Mouse (Mus musculus): ENCODE measurements around the gene Zmiz2. TPM values are rescaled to one million over a fixed set of nuclear protein-coding genes. Genes with fewer than 3 reads are reported as not detected.
"Not testable (repeated sequence)": the region's sequence is repeated elsewhere in the genome, so short reads cannot be mapped to it uniquely, and the experiment has no call there.

Zmiz2 gene
- polyA plus RNA-seq, 1 experiment from 2014 or later = 40.4 TPM

DNA sequence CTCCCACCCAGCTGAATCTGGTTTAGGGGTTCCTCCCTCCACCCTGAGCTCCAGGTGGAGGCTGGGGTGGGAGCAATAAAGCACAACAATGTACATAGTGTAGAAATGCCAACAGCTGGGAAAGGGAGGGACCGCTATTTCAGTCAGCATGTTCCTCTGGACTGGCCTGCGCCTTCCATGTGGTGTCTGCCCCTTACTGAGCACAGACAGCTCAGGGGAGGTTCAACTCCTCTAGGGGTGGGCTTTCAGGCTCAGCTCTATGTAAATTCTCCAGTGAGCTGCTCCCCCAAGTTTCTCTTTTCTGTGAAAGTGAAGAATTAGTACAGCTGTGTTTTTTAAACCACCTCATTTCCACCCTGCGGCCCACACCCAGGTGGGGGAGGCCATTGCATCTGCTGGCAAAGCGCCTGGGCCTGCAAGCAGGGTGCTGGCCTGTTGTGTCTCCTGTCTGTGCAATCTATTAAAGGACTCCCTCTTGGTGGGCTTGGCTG lies 16.8 kb downstream of the Zmiz2 start:
- Histone ChIP-seq H3K4me3 (replicated peaks; ENCODE audit: low read length) (no peak overlapping the region), H3K9ac (replicated peaks; ENCODE audit: low read depth, low read length) (no peak overlapping the region), H3K27me3 (replicated peaks; ENCODE audit: control insufficient read depth, insufficient read depth, low read length) (no peaks in the 10 kb centered on the region), H3K9me3 (ENCODE audit: control insufficient read depth, low read length) (no peaks in the 10 kb centered on the region), H3K27ac (ENCODE audit: low read length) (peak overlapping the region; percentile 18; the same call in 1 of the 2 replicates), H3K4me2 (ENCODE audit: low read length) (no peak overlapping the region), H3K4me1 (replicated peaks; ENCODE audit: control insufficient read depth, insufficient read depth, low read length) (no peaks in the 10 kb centered on the region), H3K36me3 (ENCODE audit: control insufficient read depth, insufficient read depth) (peaks cover 48% of the 10 kb centered on the region)
- WGBS = 92% methylated on average over 4 of the region's 4 CpGs
- no peak for ATAC-seq

DNA sequence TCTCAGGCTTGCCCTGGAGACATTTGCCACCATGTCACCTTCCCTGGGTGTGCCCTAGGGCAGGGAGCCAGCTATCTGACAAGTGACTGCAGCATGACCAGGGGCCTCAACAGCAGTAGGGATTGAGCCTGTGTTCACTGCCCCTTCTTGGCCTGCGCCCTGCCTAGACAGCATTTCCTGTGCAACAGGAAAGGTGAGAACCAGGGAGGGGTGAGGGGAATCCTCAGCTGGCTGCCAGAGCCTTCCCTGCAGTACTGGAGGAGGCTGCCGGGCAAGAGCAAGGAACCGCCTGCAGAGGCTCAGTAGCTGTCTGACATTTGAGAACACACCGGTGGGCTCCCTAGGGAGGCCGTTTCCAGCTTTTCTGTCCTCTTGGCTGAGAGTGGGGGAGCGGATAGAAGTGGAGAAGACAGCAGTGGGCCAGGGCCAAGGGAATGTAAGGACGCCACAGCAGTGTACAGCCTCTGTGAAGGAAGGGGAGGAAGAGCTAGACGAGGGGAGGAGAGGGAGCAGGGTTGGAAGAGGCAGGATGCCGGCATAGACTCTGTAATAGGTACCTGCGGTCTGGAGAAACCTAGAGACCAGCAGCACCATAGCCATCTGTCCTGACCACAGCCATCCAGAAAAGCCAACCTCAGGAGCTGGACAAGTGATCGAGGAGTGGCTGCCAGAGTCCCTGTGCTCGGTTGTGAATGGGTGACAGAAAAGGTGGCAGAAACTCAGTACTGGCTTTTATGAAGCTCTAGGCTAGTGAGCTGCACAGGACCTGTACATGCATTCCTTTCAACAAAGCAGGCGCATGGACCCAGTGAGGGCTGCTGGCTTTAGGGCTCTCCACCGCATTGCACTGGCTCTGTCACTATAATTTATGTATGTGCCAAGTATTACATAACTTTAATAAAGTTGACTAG lies 17.6 kb downstream of the Zmiz2 start:
- peaks cover 40% of the 10 kb centered on the region for H3K36me3 ChIP-seq (ENCODE audit: control insufficient read depth, insufficient read depth)
- peak overlapping the region; percentile 18; the same call in 1 of the 2 replicates for H3K27ac ChIP-seq (ENCODE audit: low read length)
- whole genome bisulfite sequencing = 53% methylated on average over 14 of the region's 14 CpGs
- H3K4me3 ChIP-seq (replicated peaks; ENCODE audit: low read length) = no peak overlapping the region
- H3K4me1 ChIP-seq (replicated peaks; ENCODE audit: control insufficient read depth, insufficient read depth, low read length) = no peaks in the 10 kb centered on the region
- no peak overlapping the region for H3K9ac ChIP-seq (replicated peaks; ENCODE audit: low read depth, low read length)
- no peak overlapping the region for H3K4me2 ChIP-seq (ENCODE audit: low read length)
- ATAC-seq = peak; percentile 14; the same call in 1 of the 2 replicates
- no peaks in the 10 kb centered on the region for H3K9me3 ChIP-seq (ENCODE audit: control insufficient read depth, low read length)
- H3K27me3 ChIP-seq (replicated peaks; ENCODE audit: control insufficient read depth, insufficient read depth, low read length) = no peaks in the 10 kb centered on the region

DNA sequence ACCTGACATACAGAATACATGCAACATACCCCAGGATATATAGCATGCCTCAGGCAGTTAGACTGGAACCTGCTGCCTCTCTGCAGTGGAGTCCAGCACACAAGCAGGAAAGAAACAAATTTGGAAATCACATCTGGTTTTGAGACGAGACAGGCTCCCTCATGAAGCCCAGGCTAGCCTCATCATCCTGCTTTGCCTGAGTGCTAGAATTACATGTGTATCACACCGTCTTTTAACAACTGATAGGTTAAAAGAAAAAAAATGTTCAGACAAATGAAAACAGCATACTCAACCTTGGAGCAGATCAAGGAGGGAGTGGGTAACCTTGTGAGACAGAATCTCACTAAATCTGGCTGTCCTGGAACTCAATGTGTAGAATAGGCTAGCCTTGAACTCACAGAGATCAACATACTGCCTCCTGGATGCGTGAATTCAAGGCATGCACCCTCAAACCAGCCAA lies 18.3 kb downstream of the Zmiz2 start:
- Histone ChIP-seq H3K9me3 (ENCODE audit: control insufficient read depth, low read length) (no peaks in the 10 kb centered on the region), H3K9ac (replicated peaks; ENCODE audit: low read depth, low read length) (no peak overlapping the region), H3K27ac (ENCODE audit: low read length) (no peak overlapping the region), H3K36me3 (ENCODE audit: control insufficient read depth, insufficient read depth) (peaks cover 33% of the 10 kb centered on the region), H3K27me3 (replicated peaks; ENCODE audit: control insufficient read depth, insufficient read depth, low read length) (no peaks in the 10 kb centered on the region), H3K4me2 (ENCODE audit: low read length) (no peak overlapping the region), H3K4me1 (replicated peaks; ENCODE audit: control insufficient read depth, insufficient read depth, low read length) (no peaks in the 10 kb centered on the region), H3K4me3 (replicated peaks; ENCODE audit: low read length) (no peak overlapping the region)
- 82% methylated on average over 3 of the region's 3 CpGs for WGBS
- no peak for ATAC-seq

DNA sequence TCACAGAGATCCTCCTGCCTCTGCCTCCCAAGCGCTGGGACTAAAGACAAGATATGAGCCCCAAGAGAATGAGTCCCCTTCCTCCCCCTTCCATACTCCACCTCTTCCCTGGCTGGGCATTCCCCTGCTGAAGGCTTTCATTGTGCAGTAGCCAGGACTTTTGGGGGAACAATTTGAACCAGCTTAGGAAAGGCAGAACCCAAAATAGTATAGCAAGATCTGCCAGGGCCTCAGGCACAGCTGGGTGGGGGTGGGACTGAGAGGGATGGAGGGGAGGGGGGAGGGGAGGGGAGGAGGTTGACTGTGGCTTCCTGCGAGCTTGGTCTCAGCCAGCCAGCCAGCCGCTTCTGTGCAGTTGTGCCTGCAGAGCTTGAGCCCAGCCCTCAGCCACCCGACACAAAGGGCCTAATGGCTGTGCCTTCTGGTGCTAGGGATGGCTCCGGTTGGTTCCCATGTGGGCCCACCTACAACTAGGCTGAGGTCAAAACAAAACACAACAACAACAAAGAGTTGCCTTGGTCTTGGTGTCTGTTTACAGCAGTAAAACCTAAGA lies 21.3 kb downstream of the Zmiz2 start:
- Histone ChIP-seq H3K9me3 (ENCODE audit: control insufficient read depth, low read length) (no peaks in the 10 kb centered on the region), H3K36me3 (ENCODE audit: control insufficient read depth, insufficient read depth) (peaks cover 4% of the 10 kb centered on the region), H3K4me3 (replicated peaks; ENCODE audit: low read length) (no peak overlapping the region), H3K4me2 (ENCODE audit: low read length) (no peak overlapping the region), H3K27ac (ENCODE audit: low read length) (no peak overlapping the region), H3K27me3 (replicated peaks; ENCODE audit: control insufficient read depth, insufficient read depth, low read length) (no peaks in the 10 kb centered on the region), H3K9ac (replicated peaks; ENCODE audit: low read depth, low read length) (no peak overlapping the region), H3K4me1 (replicated peaks; ENCODE audit: control insufficient read depth, insufficient read depth, low read length) (no peaks in the 10 kb centered on the region)
- WGBS = 46% methylated on average over 5 of the region's 5 CpGs
- ATAC-seq = no peak

DNA sequence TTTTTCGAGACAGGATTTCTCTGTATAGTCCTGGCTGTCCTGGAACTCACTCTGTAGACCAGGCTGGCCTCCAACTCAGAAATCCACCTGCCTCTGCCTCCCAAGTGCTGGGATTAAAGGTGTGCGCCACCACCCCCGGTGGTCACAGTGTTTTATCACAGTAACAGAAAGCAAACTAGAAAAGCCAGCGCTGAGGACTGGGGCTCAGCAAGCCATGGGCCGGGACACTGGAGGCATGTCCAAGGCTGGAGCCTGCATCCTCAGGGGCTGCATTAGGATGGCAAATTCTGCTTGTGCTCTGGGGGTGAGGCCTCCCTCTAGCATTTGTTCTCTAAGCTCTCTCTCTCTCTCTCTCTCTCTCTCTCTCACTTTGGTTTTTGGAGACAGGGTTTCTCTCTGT lies 21.9 kb downstream of the Zmiz2 start:
- ATAC-seq; H3K4me2 ChIP-seq (ENCODE audit: low read length); H3K4me1 ChIP-seq (replicated peaks; ENCODE audit: control insufficient read depth, insufficient read depth, low read length); H3K27ac ChIP-seq (ENCODE audit: low read length); H3K9me3 ChIP-seq (ENCODE audit: control insufficient read depth, low read length); H3K4me3 ChIP-seq (replicated peaks; ENCODE audit: low read length); H3K36me3 ChIP-seq (ENCODE audit: control insufficient read depth, insufficient read depth); H3K9ac ChIP-seq (replicated peaks; ENCODE audit: low read depth, low read length); H3K27me3 ChIP-seq (replicated peaks; ENCODE audit: control insufficient read depth, insufficient read depth, low read length): not testable (repeated sequence)
- 90% methylated on average over 5 of the region's 5 CpGs for WGBS

DNA sequence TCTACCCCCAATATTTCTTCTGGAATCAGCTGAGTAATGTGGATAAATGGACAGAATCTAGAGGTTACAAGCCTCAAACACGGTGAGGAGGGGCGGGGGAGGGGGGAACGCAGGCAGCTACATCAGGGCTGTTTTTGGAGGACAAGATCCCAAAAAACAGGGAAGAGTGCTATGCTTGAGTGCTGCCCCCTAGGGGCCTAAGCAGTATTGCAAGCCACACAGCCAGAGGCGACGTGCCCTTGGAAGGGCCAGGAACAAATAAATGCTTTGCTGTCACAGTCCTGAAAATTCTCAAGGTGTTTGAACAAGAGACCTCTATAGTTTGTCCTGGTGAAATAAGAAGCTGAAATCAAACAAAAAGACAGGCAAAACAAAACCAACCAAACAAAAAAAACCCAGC lies 22.8 kb downstream of the Zmiz2 start:
- Histone ChIP-seq H3K27me3 (replicated peaks; ENCODE audit: control insufficient read depth, insufficient read depth, low read length) (no peaks in the 10 kb centered on the region), H3K4me3 (replicated peaks; ENCODE audit: low read length) (no peak overlapping the region), H3K4me2 (ENCODE audit: low read length) (no peak overlapping the region), H3K27ac (ENCODE audit: low read length) (no peak overlapping the region), H3K4me1 (replicated peaks; ENCODE audit: control insufficient read depth, insufficient read depth, low read length) (no peaks in the 10 kb centered on the region), H3K9me3 (ENCODE audit: control insufficient read depth, low read length) (no peaks in the 10 kb centered on the region), H3K9ac (replicated peaks; ENCODE audit: low read depth, low read length) (no peak overlapping the region), H3K36me3 (ENCODE audit: control insufficient read depth, insufficient read depth) (no peaks in the 10 kb centered on the region)
- ATAC-seq = no peak
- 3% methylated on average over 5 of the region's 5 CpGs for WGBS

DNA sequence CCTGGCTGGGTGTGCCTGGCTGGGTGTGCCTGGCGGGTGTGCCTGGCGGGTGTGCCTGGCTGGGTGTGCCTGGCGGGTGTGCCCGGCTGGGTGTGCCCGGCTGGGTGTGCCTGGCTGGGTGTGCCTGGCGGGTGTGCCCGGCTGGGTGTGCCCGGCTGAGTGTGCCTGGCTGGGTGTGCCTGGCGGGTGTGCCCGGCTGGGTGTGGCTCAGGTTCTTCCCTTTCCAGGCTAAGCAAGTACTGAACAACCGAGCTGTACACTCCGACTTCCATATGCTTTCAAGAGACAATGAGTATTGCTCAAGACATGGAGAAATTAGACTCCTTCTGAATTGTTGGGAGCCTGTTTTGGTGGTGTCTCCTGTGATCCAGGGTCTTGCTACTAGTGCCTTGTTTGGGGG lies 24.4 kb downstream of the Zmiz2 start:
- 95% methylated on average over 10 of the region's 12 CpGs for WGBS
- Histone ChIP-seq H3K4me3 (replicated peaks; ENCODE audit: low read length) (no peak overlapping the region), H3K4me1 (replicated peaks; ENCODE audit: control insufficient read depth, insufficient read depth, low read length) (peaks cover 8% of the 10 kb centered on the region), H3K4me2 (ENCODE audit: low read length) (no peak overlapping the region), H3K27ac (ENCODE audit: low read length) (no peak overlapping the region), H3K27me3 (replicated peaks; ENCODE audit: control insufficient read depth, insufficient read depth, low read length) (no peaks in the 10 kb centered on the region), H3K36me3 (ENCODE audit: control insufficient read depth, insufficient read depth) (no peaks in the 10 kb centered on the region; the same call in 1 of the 2 replicates), H3K9me3 (ENCODE audit: control insufficient read depth, low read length) (no peaks in the 10 kb centered on the region), H3K9ac (replicated peaks; ENCODE audit: low read depth, low read length) (no peak overlapping the region)
- no peak for ATAC-seq

DNA sequence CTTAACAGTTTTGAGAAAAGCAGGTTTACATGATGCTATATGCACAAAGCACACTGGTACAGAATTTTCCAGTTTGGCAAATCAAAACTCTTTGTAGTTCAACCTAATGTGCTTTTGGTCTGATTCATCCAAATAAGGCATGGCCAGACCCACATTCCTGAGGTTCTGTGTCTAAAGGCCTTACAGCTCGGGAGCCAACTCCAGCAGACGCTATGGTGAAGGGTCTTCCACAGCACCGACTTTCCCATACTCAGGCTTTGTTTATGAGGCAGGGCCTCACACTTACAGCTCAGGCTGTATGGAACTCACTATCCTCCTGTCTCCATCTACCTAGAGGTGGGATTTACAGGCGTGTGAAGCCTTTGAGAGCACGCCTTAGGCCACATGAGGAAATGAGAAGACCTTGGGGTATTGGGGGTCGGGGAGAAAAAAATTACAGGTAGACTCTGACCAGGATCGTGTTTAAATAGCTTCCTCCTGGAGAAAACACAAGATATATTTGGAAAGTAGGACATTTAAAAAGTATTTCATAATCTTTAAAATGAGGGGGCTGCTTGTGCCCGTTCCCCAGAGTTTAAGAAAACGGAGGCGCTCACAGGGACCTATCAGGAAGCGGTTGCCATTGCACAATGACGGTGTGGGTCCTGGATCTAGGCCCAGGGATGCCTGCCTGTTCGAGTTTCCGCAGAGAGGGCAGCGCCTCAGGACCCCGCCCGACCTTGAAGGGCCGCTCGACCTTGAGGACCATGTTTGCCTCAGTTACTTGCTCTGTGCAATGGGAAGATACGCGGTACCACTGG lies 26.1 kb downstream of the Zmiz2 start, which contains the start of gene Ppia:
Ppia (plus strand) TSS at position 693 of the 800 bp plus-strand sequence.
- H3K27me3 ChIP-seq (replicated peaks; ENCODE audit: control insufficient read depth, insufficient read depth, low read length) = no peaks in the 10 kb centered on the region
- no peaks in the 10 kb centered on the region for H3K9me3 ChIP-seq (ENCODE audit: control insufficient read depth, low read length)
- H3K27ac ChIP-seq (ENCODE audit: low read length) = peak within 1 kb of the TSS; percentile 97
- H3K36me3 ChIP-seq (ENCODE audit: control insufficient read depth, insufficient read depth) = peaks cover 8% of the 10 kb centered on the region; the same call in 1 of the 2 replicates
- H3K4me3 ChIP-seq (replicated peaks; ENCODE audit: low read length) = peak within 1 kb of the TSS; percentile 91
- H3K4me1 ChIP-seq (replicated peaks; ENCODE audit: control insufficient read depth, insufficient read depth, low read length) = peaks cover 13% of the 10 kb centered on the region
- 12% methylated on average over 21 of the region's 21 CpGs for WGBS
- peak; percentile 39 for ATAC-seq
- H3K9ac ChIP-seq (replicated peaks; ENCODE audit: low read depth, low read length) = peak within 1 kb of the TSS; percentile 86
- H3K4me2 ChIP-seq (ENCODE audit: low read length) = peak within 1 kb of the TSS; percentile 86

All from forebrain, embryonic 16.5 days (tissue).